Mouse (Mus musculus) C2C12 (cell line): Measurements from ENCODE around the gene Ppfia1.

Experiments used
- CEBPB ChIP-seq: IDR thresholded peaks from one replicate; pipeline ENCODE4 v1.6.1; 2011; ENCODE audit warnings: low read depth, mild to moderate bottlenecking, control low read depth, moderate library complexity
- CTCF ChIP-seq: IDR thresholded peaks from one replicate; pipeline ENCODE4 v1.5.1; 2011; ENCODE audit not compliant: control insufficient read depth, insufficient read depth, insufficient read length
- FOSL1 ChIP-seq: IDR thresholded peaks from one replicate; pipeline ENCODE4 v1.8.0; 2011; ENCODE audit warnings: mild to moderate bottlenecking, low read length; ENCODE audit not compliant: poor library complexity, insufficient read depth, severe bottlenecking
- MAX ChIP-seq: IDR thresholded peaks from one replicate; pipeline ENCODE4 v1.6.1; 2011; ENCODE audit warnings: mild to moderate bottlenecking, control low read depth
- MYOD1 ChIP-seq: IDR thresholded peaks from one replicate; pipeline ENCODE4 v1.6.1; 2011; ENCODE audit warnings: low read depth; ENCODE audit not compliant: control insufficient read depth, insufficient read length
- USF1 ChIP-seq: IDR thresholded peaks from one replicate; pipeline ENCODE4 v1.6.1; 2011; ENCODE audit warnings: low read depth, mild to moderate bottlenecking, control low read depth, moderate library complexity

- TF ChIP-seq CTCF (no peak), USF1 (no peak), CEBPB (no peak), MAX (no peak), FOSL1 (no peak), MYOD1 (no peak)
These were observed 84.8 kb downstream of the Ppfia1 start for GRCm38 (mm10) chr7:144468741-144469140.
